Mouse (Mus musculus): ENCODE data around the gene Osr1.

DNA sequence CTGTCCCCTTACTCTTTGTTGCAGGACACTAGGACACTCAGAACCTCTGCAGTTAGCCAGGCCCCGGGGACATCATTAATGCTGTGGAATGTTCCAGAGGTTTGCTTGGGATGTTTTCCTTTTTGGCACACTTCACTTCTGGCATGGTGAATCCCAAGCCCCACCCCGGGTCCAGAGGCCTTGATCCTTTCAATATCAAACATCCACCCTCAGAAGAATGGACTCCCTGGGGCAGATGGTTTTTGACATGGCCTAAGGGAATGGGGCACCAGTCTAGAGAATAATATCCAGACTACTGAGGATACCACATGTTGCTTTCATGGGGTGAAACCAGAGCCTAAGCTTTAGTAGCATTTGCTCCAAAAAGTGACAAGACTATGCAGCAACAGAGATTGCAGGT, 13.5 kb downstream of the Osr1 start:
- TF ChIP-seq POLR2A (IDR thresholded peaks at IDR 0.05; ENCODE audit: borderline replicate concordance, control insufficient read depth, low read depth, low read length) (no peak), CTCF (IDR thresholded peaks at IDR 0.05; ENCODE audit: control insufficient read depth, insufficient read depth, low read length) (no peak)

All from bone marrow, adult 2 months (tissue).